Mouse (Mus musculus) urinary bladder, adult 18-20 months (tissue): Measurements from ENCODE around the gene Mrpl53.

Experiments
- DNase-seq, 2 experiments: peaks; one replicate each; pipeline ENCODE4 v3.0.0; 2022; ENCODE audit warnings: low spot score in 2 of 2, mixed read lengths in 2 of 2

Gene Mrpl53

DNA sequence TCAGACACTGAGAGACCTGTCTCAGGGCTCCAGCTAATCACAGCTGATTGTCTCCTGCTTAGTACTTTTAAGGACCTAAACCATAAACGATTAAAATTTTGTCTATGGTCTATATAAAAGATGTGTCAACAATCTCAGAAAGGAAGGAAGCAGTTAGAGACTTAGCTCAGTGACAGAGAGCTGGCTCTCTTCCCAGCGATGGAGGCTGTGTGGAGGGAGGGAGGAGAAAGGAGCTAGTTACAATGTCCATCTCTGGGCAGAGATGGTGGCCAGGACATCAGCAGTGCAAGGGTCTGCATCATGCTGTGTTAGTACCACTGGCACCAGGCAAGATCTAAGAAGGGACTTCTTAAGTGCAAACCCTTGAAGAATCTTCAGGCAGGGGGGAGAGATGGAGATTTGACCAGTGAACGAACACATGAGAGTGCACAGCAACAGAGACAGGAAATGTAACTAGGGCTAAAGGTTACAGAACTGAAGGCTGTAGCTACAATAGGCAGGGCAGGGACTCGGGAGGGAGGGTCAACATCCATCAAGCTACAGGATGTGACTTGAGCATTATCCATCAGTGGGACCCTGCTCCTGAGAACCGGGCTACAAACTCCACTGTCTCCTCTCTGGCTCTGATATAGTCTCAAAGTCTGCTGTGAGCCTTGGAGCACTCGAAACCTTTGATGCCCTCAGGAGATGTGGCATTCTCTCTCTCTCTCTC lies 16.3 kb upstream of the Mrpl53 start:
- DNase-seq, result no peak

GRCm38 (mm10) chr6:83095968-83096367 lies 12.9 kb upstream of the Mrpl53 start:
- no peak for DNase-seq

GRCm38 (mm10) chr6:83098411-83098810 lies 10.4 kb upstream of the Mrpl53 start:
- no peak for DNase-seq

- peak; percentile 85 to 87 for DNase-seq
Measured at GRCm38 (mm10) chr6:83101316-83101687, 7.5 kb upstream of the Mrpl53 start, which contains the start of the genes Ccdc142 and Gm42688. Gene Ccdc142, plus strand, starts transcription at chr6:83101601. Gene Gm42688, plus strand, starts transcription at chr6:83101617.

DNA sequence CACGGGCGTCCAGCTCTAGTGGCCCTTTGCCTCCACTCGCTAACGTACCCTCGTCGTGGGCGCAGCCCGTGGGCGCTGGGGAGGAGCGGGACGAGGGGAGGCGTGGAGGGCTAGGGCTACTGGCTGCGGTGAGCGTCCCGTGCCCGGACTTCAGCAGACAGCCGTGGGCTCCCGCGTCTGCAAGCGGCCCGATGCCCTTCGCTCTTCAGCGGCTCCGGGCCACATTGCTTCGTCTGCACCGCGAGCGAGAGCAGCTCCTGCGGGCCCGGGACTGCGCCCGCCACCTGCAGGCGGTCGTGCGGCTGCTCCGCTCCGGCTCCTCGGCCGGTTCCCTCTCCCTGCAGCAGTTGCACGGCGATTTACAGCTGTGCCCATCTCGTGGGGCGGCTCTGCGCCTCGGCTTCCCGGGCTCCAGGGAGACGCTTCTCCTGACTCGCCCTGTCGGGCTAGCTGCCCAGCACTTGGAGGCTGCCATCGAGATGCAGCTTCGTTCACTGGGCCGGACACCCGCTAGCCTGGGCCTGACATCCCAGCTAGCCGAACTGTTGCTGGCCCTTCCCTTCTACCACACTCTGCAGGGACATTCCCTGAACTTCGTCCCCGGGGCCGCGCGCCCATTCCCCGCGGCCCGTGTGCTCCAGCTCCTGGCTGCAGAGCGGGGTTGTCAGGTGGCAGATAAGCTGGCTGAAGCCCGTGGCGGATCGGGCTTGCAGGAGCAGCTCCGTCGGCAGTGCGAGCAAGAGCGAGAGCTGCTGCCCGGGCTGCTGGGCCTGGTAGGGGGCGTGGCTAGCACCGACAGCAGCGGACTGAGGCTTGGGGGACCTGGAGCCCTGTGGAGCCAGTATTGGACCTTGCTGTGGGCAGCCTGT lies 6.9 kb upstream of the Mrpl53 start:
- peak; percentile 51 to 70 for DNase-seq

DNA sequence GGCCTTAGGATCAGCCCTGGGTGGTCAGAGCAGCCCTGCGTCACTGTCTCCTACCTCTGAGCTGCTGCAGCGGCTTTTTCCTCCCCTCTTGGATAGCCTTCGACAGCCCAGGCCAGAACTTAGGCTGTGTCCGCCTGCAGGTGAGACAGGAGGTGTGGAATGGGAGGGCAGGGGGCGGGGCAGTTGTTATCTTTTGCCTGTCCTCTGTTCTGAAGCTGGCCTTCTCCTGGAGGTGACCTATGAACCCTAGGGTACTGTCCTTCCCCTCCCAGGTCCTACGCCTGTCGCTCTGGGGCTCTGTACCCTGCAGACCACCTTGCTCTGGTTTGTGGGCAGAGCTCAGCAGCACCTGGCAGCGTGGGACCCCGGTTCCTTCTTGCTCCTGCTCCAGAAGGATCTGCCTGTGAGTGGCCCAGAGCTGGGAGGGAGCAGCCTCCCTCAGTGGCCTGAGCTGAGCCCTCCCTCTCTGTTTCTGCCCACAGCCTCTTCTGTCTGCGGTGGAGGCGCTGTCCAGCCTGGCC lies 5.7 kb upstream of the Mrpl53 start:
- no peak for DNase-seq

GRCm38 (mm10) chr6:83104158-83104557 lies 4.7 kb upstream of the Mrpl53 start:
- DNase-seq, result no peak

DNA sequence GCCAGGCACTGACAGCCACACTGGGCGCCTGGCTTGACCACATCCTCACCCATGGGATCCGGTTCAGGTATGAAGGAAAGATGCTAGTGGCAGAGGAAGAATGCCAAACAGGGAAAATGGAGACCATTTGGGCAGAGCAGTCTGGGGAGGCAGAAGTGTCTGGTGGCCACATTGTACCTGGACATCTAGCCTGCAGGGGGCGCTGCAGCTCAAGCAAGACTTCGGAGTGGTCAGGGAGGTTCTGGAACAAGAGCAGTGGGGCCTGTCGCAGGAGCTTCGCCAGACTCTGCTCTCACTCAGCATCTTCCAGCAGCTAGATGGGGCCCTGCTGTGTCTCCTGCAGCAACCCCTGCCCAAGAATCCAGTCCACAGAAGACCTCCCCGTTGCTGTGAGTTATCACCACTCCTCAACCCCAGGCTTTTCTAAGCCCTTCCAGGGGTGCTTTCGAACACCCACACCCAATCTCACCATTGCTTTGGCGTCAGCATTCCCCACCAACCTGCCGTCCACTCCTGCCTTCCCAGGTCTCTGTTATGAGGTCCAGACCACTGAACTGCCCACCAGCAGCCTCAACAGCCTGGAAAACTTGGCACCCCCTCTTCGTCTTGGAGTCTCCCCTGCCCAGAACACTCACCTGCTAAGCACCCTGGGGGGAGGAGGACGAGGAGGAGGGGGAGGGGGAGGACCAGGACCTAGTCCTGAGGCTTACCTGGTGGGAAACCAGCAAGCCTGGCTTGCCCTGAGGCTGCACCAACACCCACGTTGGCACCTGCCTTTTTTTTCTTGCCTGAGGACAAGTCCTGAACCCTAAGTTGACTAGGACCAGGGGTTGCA lies 1.1 kb upstream of the Mrpl53 start:
- peak; percentile 25 to 55 for DNase-seq

- no peak for DNase-seq
Measured at GRCm38 (mm10) chr6:83111510-83112136, 2.8 kb downstream of the Mrpl53 start.

DNA sequence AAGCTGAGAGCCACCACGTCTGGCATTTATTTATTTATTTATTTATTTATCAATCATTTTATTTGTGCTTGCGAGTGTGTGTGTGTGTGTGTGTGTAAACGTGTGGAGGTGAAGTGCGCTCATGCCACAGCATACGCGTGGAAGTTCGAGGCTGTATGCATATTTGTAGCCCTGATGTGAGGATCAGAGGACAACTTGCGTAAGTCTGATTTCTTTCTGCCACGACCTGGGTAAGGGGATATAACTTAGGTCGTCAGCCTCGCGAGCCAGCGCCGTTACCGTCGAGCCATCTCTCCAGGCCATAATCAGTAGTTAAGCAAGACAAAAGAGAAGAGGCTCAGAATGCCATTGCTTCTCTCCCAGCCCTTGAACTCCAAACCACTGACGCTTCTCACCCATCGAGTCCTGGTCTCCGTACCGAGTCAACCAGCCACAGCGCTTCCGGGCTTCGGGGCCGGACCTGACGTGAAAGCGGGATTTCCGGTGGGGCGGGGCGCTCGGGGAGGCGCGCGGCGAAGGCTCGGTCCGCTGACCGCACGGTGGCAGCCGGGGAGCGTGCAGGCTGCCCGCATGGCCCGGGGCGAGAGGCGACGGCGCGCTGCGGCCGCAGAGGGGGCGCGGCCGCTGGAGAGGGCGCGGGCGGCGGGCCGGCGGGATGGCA lies 6.3 kb downstream of the Mrpl53 start, which contains the start of gene Mogs:
Gene Mogs, plus strand, starts transcription at position 486 of the 661 bp plus-strand sequence.
- DNase-seq, result peak; percentile 93 to 94

GRCm38 (mm10) chr6:83115682-83116372 lies 7.0 kb downstream of the Mrpl53 start:
- no peak for DNase-seq

DNA sequence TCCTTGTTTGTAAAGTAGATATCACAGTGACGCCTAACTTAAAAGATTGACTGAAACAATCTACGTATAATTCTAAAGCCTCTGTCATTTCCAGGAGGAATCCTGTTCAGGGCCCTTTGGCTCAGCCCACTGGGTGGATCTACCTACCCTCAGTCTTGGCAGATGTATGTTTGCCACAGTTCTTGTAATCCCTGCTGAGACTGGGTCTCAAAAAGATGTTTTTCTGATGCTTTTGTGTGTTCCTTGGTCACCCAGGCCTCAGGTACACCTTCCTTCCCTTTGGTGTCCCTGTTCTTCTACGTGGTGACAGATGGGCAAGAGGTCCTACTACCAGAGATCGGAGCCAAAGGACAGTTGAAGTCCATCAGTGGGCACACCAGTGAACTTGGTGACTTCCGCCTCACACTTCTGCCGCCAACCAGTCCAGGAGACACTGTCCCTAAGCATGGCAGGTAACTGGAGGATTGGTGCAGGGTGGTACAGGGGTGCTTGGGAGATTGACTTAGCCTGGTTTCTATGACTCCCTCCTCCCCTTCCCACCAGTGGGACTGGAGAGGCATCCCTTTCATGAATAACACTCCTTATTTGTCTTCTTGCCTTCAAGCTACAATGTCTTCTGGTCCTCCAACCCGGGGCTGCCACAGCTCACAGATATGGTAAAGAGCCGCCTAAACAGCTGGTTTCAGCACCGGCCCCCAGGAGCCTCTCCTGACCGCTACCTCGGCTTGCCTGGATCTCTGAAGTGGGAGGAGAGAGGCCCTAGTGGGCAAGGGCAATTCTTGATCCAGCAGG lies 7.7 kb downstream of the Mrpl53 start:
- DNase-seq, result no peak

DNA sequence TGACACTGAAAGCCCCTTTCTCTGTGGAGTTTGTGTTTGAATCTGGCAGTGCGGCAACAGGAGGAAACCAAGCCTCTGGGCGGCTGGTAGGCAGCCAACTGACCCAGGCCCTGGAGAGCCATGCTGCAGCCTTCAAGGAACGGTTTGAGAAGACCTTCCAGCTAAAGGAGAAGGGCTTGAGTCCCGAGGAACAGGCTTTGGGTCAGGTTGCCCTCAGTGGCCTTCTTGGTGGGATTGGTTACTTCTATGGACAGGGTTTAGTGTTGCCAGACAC lies 8.3 kb downstream of the Mrpl53 start:
- no peak for DNase-seq

- no peak for DNase-seq
Measured at GRCm38 (mm10) chr6:83117616-83118015, 8.8 kb downstream of the Mrpl53 start.

DNA sequence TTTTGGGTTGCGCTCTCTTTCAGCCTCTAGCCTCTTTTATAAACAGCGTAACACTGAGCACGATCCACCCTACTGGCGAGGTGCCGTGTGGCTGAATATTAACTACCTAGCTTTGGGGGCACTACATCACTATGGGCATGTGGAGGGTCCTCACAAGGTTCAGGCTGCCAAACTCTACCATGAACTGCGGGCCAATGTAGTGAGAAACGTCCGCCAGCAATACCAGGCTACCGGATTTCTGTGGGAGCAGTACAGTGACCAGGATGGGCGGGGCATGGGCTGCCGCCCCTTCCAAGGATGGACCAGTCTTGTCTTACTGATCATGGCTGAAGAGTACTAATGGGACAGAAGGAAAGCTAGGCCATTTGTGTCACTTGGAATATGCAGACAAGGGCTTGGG lies 9.5 kb downstream of the Mrpl53 start:
- DNase-seq, result no peak

DNA sequence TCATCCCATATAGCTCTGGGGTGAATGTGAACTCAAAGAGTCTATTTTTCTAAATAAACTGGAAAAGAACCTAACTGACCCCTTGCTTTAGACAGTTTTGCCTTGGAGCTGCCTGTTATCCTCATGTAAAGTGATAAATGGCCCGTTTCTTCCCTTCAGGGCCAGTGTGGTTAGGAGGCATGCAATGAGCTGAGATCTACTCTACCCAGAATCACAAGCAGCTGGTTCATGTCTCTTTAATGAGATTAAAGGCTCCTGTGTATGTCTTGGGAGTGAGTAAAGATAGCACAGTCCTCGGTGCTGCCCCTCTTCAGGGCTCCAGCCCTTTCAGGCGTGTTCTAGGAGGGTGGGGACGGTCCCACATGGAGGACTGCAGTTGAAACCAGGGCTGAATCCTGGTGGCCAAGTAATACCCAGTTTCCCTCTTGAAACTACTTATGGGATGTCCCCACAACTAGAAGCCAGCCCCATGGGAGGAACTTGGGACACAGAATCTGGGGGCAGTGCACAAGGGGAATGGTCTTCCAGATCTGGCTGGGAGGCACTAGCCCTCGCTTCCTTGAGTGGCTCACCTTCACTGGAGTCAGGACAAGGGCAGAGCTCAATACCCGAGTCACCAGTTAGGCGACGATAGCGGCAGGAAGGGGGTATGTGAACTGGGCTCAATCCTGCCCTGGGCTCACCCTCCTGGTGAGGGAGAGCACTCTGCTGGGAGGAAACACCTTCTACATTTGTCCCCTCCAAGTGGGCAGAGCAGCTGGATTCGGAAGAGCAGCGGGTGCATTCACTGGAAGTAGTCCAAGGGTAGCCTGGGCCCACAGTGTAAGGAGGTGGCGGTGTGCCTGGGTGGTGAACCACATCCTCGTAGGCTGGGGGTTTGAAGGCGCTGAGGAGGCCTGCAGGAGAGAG lies 10.2 kb downstream of the Mrpl53 start:
- DNase-seq, result no peak

DNA sequence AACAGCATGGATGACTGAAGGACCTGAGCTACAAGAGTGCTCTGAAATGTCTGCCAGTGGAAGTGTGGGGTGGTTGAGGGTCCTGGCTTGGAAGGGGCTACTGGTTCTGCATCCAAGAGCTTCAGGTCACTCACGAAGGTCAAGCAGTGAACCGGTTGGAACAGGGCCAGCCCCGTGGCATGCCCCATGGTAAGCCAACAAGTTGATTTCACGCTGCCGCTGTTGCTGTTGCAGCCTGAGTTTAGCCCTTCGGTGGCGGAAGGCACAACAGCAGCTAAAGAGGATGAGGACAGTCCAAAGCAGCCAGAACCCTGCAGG lies 10.9 kb downstream of the Mrpl53 start:
- DNase-seq, result no peak
